Mouse (Mus musculus): ENCODE data around the gene Olfr1173. TPM values are rescaled to one million over a fixed set of nuclear protein-coding genes. Genes with fewer than 3 reads are reported as not detected.

Gene Olfr1173
- not detected in 2 replicates for polyA plus RNA-seq (2015; fragmentation: Nextera tagmentation; extraction: Ambion mirVana)

DNA sequence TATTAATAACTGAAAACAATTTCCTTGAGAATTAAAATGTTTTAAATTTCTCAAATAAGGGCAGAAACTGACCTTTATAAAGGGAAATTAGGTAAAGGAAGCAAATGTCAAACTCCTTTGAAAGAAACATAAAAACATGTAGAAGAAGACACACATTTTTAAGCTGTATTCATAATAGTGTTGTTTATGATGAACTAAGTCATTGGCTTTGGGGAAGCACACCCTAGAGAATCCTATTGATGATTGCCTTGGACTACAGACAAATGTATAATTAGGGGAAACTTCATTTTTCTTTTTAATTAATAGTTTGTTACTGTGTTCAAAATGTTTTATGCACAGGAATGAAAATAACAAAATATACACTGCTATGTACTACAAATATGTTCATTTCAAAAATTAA, at the start of gene Olfr1173:
Gene Olfr1173, minus strand, starts transcription at position 101 of the 400 bp plus-strand sequence.
- Histone ChIP-seq H3K9ac (replicated peaks; ENCODE audit: low read length) (no peak within 1 kb of the TSS), H3K36me3 (ENCODE audit: insufficient read depth, low read length) (no peaks in the 10 kb centered on the region), H3K9me3 (ENCODE audit: low read length) (no peaks in the 10 kb centered on the region), H3K27ac (ENCODE audit: low read length) (no peak within 1 kb of the TSS), H3K27me3 (ENCODE audit: insufficient read depth, low read length) (no peaks in the 10 kb centered on the region), H3K4me2 (replicated peaks; ENCODE audit: low read depth, low read length) (no peak within 1 kb of the TSS), H3K4me1 (ENCODE audit: insufficient read depth, low read length) (no peaks in the 10 kb centered on the region), H3K4me3 (ENCODE audit: low read length) (no peak within 1 kb of the TSS)
- ATAC-seq (ENCODE audit: low FRiP score, low TSS enrichment): no peak

DNA sequence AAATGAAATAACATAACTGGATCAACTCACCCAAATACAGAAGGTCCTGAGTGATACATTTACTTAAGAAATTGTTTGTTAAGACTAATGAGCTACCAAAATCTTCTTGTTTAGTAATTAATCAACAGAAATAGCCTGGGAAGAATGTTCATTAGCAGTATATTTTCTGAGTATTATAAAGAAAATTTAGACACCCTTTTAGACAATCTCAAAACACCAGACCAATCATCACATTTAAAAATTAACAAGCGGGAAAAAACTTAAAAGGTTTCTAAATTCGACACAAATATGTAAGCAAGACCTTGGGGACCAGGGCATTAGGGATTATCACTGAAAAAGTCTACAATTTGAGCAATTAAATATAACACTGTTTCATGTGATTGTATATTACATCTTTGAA, 47.4 kb upstream of the Olfr1173 start, which contains the start of gene Olfr1175-ps:
Gene Olfr1175-ps, minus strand, starts transcription at position 101 of the 400 bp plus-strand sequence.
- Histone ChIP-seq H3K4me1 (ENCODE audit: insufficient read depth, low read length) (no peaks in the 10 kb centered on the region), H3K27ac (ENCODE audit: low read length) (no peak within 1 kb of the TSS), H3K4me2 (replicated peaks; ENCODE audit: low read depth, low read length) (no peak within 1 kb of the TSS), H3K27me3 (ENCODE audit: insufficient read depth, low read length) (no peaks in the 10 kb centered on the region), H3K4me3 (ENCODE audit: low read length) (no peak within 1 kb of the TSS), H3K36me3 (ENCODE audit: insufficient read depth, low read length) (no peaks in the 10 kb centered on the region), H3K9me3 (ENCODE audit: low read length) (no peaks in the 10 kb centered on the region), H3K9ac (replicated peaks; ENCODE audit: low read length) (no peak within 1 kb of the TSS)
- no peak for ATAC-seq (ENCODE audit: low FRiP score, low TSS enrichment)
- WGBS: 83% methylated on average over 2 of the region's 2 CpGs

DNA sequence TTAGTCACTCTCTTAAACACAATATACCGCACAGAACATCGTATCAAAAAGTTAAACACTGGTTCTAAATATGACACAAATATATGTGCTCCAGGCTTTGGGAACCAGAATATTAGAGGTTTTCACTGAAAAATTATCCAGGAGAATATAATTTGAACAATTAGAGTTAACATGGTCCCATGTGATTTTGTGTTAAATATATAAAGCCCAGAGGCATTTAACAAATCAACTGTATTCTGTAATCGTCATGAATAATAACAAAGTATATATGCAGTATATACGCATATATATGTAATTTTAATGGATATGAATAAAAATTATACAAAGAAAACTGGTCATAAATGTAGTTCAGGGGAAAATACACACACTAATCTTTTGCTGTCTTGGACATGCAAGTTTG, 35.4 kb upstream of the Olfr1173 start, which contains the start of gene Olfr1174-ps:
Gene Olfr1174-ps, minus strand, starts transcription at position 101 of the 400 bp plus-strand sequence.
- Histone ChIP-seq H3K9me3 (ENCODE audit: low read length) (no peaks in the 10 kb centered on the region), H3K36me3 (ENCODE audit: insufficient read depth, low read length) (no peaks in the 10 kb centered on the region), H3K4me3 (ENCODE audit: low read length) (no peak within 1 kb of the TSS), H3K4me1 (ENCODE audit: insufficient read depth, low read length) (no peaks in the 10 kb centered on the region), H3K27me3 (ENCODE audit: insufficient read depth, low read length) (no peaks in the 10 kb centered on the region), H3K4me2 (replicated peaks; ENCODE audit: low read depth, low read length) (no peak within 1 kb of the TSS), H3K9ac (replicated peaks; ENCODE audit: low read length) (no peak within 1 kb of the TSS), H3K27ac (ENCODE audit: low read length) (no peak within 1 kb of the TSS)
- WGBS: 88% methylated on average over 4 of the region's 4 CpGs
- no peak for ATAC-seq (ENCODE audit: low FRiP score, low TSS enrichment)

DNA sequence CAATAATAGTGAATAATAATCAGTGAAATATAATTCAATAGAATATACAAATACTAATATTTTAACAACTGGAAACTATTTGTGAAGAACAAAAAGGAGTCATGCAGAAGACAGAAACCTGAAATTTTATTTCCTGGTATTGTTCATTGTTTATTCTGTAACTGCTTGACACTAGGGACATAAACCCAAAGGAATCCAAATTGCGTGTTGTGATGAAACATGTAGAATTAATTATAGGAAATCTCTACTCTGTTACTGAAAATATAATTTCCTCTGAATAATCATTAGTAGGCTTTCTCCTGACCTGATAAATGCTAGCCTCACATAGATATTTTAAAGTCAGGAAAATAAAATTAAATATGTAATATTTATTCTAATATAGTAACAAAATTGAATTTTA, 51.4 kb downstream of the Olfr1173 start, which contains the start of gene Olfr1170:
Gene Olfr1170, minus strand, starts transcription at position 101 of the 400 bp plus-strand sequence.
- ATAC-seq (ENCODE audit: low FRiP score, low TSS enrichment): no peak
- Histone ChIP-seq H3K4me2 (replicated peaks; ENCODE audit: low read depth, low read length) (no peak within 1 kb of the TSS), H3K9me3 (ENCODE audit: low read length) (no peaks in the 10 kb centered on the region), H3K27ac (ENCODE audit: low read length) (no peak within 1 kb of the TSS), H3K36me3 (ENCODE audit: insufficient read depth, low read length) (no peaks in the 10 kb centered on the region), H3K4me1 (ENCODE audit: insufficient read depth, low read length) (no peaks in the 10 kb centered on the region), H3K27me3 (ENCODE audit: insufficient read depth, low read length) (no peaks in the 10 kb centered on the region), H3K9ac (replicated peaks; ENCODE audit: low read length) (no peak within 1 kb of the TSS), H3K4me3 (ENCODE audit: low read length) (no peak within 1 kb of the TSS)
- 89% methylated on average over 1 of the region's 1 CpGs for WGBS

Other genes starting within 250 kb of the Olfr1173 start
- 0.05 TPM in 1 of 2 replicates, not detected in the other for gene Olfr73, start 242.2 kb downstream of the Olfr1173 start, polyA plus RNA-seq (2015; fragmentation: Nextera tagmentation; extraction: Ambion mirVana)
- not detected in 2 replicates for gene Olfr1162, start 228.7 kb downstream of the Olfr1173 start, polyA plus RNA-seq (2015; fragmentation: Nextera tagmentation; extraction: Ambion mirVana)
- gene Olfr1163, start 208.0 kb downstream of the Olfr1173 start, polyA plus RNA-seq (2015; fragmentation: Nextera tagmentation; extraction: Ambion mirVana): not detected in 2 replicates
- gene Olfr1164, start 185.9 kb downstream of the Olfr1173 start, polyA plus RNA-seq (2015; fragmentation: Nextera tagmentation; extraction: Ambion mirVana): not detected in 2 replicates
- not detected in 2 replicates for gene Olfr1166, start 151.6 kb downstream of the Olfr1173 start, polyA plus RNA-seq (2015; fragmentation: Nextera tagmentation; extraction: Ambion mirVana)
- not detected in 2 replicates for gene Olfr1167, start 124.7 kb downstream of the Olfr1173 start, polyA plus RNA-seq (2015; fragmentation: Nextera tagmentation; extraction: Ambion mirVana)
- not detected in 2 replicates for gene Olfr1168, start 98.0 kb downstream of the Olfr1173 start, polyA plus RNA-seq (2015; fragmentation: Nextera tagmentation; extraction: Ambion mirVana)
- gene Olfr1170, start 51.5 kb downstream of the Olfr1173 start, polyA plus RNA-seq (2015; fragmentation: Nextera tagmentation; extraction: Ambion mirVana): not detected in 2 replicates
- not detected in 2 replicates for gene Olfr1174-ps, start 35.3 kb upstream of the Olfr1173 start, polyA plus RNA-seq (2015; fragmentation: Nextera tagmentation; extraction: Ambion mirVana)
- not detected in 2 replicates for gene Olfr1175-ps, start 47.3 kb upstream of the Olfr1173 start, polyA plus RNA-seq (2015; fragmentation: Nextera tagmentation; extraction: Ambion mirVana)
- not detected in 2 replicates for gene Olfr1176, start 56.8 kb upstream of the Olfr1173 start, polyA plus RNA-seq (2015; fragmentation: Nextera tagmentation; extraction: Ambion mirVana)
- gene Olfr1177-ps, start 66.6 kb upstream of the Olfr1173 start, polyA plus RNA-seq (2015; fragmentation: Nextera tagmentation; extraction: Ambion mirVana): not detected in 2 replicates
- not detected in 2 replicates for gene Olfr1178, start 107.2 kb upstream of the Olfr1173 start, polyA plus RNA-seq (2015; fragmentation: Nextera tagmentation; extraction: Ambion mirVana)
- gene Olfr1179, start 126.6 kb upstream of the Olfr1173 start, polyA plus RNA-seq (2015; fragmentation: Nextera tagmentation; extraction: Ambion mirVana): not detected in 2 replicates
- not detected in 2 replicates for gene Olfr1180, start 139.3 kb upstream of the Olfr1173 start, polyA plus RNA-seq (2015; fragmentation: Nextera tagmentation; extraction: Ambion mirVana)
- gene Olfr1181, start 146.3 kb upstream of the Olfr1173 start, polyA plus RNA-seq (2015; fragmentation: Nextera tagmentation; extraction: Ambion mirVana): not detected in 2 replicates
- not detected in 2 replicates for gene Gm13757, start 169.3 kb upstream of the Olfr1173 start, polyA plus RNA-seq (2015; fragmentation: Nextera tagmentation; extraction: Ambion mirVana)
- gene Olfr1183, start 175.0 kb upstream of the Olfr1173 start, polyA plus RNA-seq (2015; fragmentation: Nextera tagmentation; extraction: Ambion mirVana): not detected in 2 replicates
- not detected in 2 replicates for gene Olfr1184, start 203.7 kb upstream of the Olfr1173 start, polyA plus RNA-seq (2015; fragmentation: Nextera tagmentation; extraction: Ambion mirVana)
- gene Olfr1185-ps1, start 213.4 kb upstream of the Olfr1173 start, polyA plus RNA-seq (2015; fragmentation: Nextera tagmentation; extraction: Ambion mirVana): not detected in 2 replicates
- not detected in 2 replicates for gene Olfr1186, start 238.7 kb upstream of the Olfr1173 start, polyA plus RNA-seq (2015; fragmentation: Nextera tagmentation; extraction: Ambion mirVana)